Comparison of ENCODE assay signal across 8 mouse cellular contexts in the genomic region with DNA sequence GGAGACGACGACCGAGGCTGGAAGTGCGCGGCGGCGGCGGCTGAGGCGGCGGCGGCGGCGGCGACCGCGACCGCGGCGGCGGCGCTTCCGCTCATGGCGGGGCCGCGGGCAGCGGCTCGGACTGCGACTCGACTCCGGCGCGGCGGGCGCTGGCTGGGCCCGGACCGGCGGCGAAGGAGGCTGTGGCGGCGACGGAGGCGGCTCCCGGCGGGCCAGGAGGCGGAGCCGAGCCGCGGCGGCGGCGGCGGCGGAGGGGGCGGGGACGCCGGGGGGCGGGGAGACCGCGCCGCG. TPM values are rescaled to one million over a fixed set of nuclear protein-coding genes. Genes with fewer than 3 reads are reported as not detected.
DNase-seq lines count a peak whose midpoint lies in the region; ATAC-seq lines count a peak whose summit lies in the region.

A gene (minus strand): TSS at position 77 of the 291 bp plus-strand sequence.

- ATAC-seq in neural tube, embryonic 11.5 days (ENCODE audit: insufficient read depth, low FRiP score, low TSS enrichment) = no peak
- no peak for ATAC-seq in embryonic facial prominence, embryonic 14.5 days (ENCODE audit: low read depth)
- ATAC-seq in heart, embryonic 16.5 days (replicated peaks; ENCODE audit: extremely low read depth, insufficient read depth, low FRiP score) = no peak
- no peak for ATAC-seq in neural tube, embryonic 14.5 days (ENCODE audit: low read depth)

- H3K36me3 ChIP-seq in neural tube, embryonic 11.5 days (ENCODE audit: control insufficient read depth, insufficient read depth, low read length) = no peaks in the 10 kb centered on the region
- H3K36me3 ChIP-seq in embryonic facial prominence, embryonic 14.5 days (ENCODE audit: control insufficient read depth, insufficient read depth, low read length) = no peaks in the 10 kb centered on the region
- no peaks in the 10 kb centered on the region for H3K36me3 ChIP-seq in heart, embryonic 16.5 days (ENCODE audit: control insufficient read depth, insufficient read depth)
- no peaks in the 10 kb centered on the region for H3K36me3 ChIP-seq in neural tube, embryonic 14.5 days (ENCODE audit: control insufficient read depth, insufficient read depth, low read length)

- H3K9me3 ChIP-seq in neural tube, embryonic 11.5 days (ENCODE audit: control insufficient read depth, low read length) = no peaks in the 10 kb centered on the region
- H3K9me3 ChIP-seq in embryonic facial prominence, embryonic 14.5 days (ENCODE audit: control insufficient read depth, low read length) = no peaks in the 10 kb centered on the region
- no peaks in the 10 kb centered on the region for H3K9me3 ChIP-seq in heart, embryonic 16.5 days (replicated peaks; ENCODE audit: control insufficient read depth, low read length)
- no peaks in the 10 kb centered on the region for H3K9me3 ChIP-seq in neural tube, embryonic 14.5 days (ENCODE audit: control insufficient read depth, low read length)

- H3K4me2 ChIP-seq in neural tube, embryonic 11.5 days (ENCODE audit: low read depth) = peak within 1 kb of the TSS; percentile 78
- H3K4me2 ChIP-seq in embryonic facial prominence, embryonic 14.5 days (ENCODE audit: low read depth, low read length) = peak within 1 kb of the TSS; percentile 83
- H3K4me2 ChIP-seq in heart, embryonic 16.5 days (ENCODE audit: low read depth, low read length) = peak within 1 kb of the TSS; percentile 92
- H3K4me2 ChIP-seq in neural tube, embryonic 14.5 days (ENCODE audit: low read depth, low read length) = peak within 1 kb of the TSS; percentile 79

- no peaks in the 10 kb centered on the region for H3K27me3 ChIP-seq in neural tube, embryonic 11.5 days (ENCODE audit: control insufficient read depth, insufficient read depth, low read length)
- no peaks in the 10 kb centered on the region for H3K27me3 ChIP-seq in embryonic facial prominence, embryonic 14.5 days (replicated peaks; ENCODE audit: control insufficient read depth, insufficient read depth, low read length)
- no peaks in the 10 kb centered on the region for H3K27me3 ChIP-seq in heart, embryonic 16.5 days (ENCODE audit: control insufficient read depth, insufficient read depth, low read length)
- H3K27me3 ChIP-seq in neural tube, embryonic 14.5 days (ENCODE audit: control insufficient read depth, insufficient read depth, low read length) = no peaks in the 10 kb centered on the region

- DNase-seq in neural tube, embryonic 11.5 days (ENCODE audit: low spot score) = no peak
- DNase-seq in neural tube, embryonic 10.5 days (ENCODE audit: extremely low spot score, low spot score) = no peak
- no peak for DNase-seq in embryonic facial prominence, embryonic 14.5 days (ENCODE audit: low spot score)
- no peak for DNase-seq in left cerebral cortex, postnatal 4 days
- DNase-seq in cerebellum, postnatal 25 days = no peak
- DNase-seq in cerebellum, adult 9-11 months = no peak

- peaks cover 12% of the 10 kb centered on the region for H3K4me1 ChIP-seq in neural tube, embryonic 11.5 days (ENCODE audit: control insufficient read depth, insufficient read depth, low read length)
- peaks cover 11% of the 10 kb centered on the region for H3K4me1 ChIP-seq in embryonic facial prominence, embryonic 14.5 days (ENCODE audit: control insufficient read depth, insufficient read depth, low read length)
- peaks cover 12% of the 10 kb centered on the region for H3K4me1 ChIP-seq in heart, embryonic 16.5 days (ENCODE audit: control insufficient read depth, insufficient read depth, low read length)
- peaks cover 21% of the 10 kb centered on the region; the same call in 1 of the 2 replicates for H3K4me1 ChIP-seq in neural tube, embryonic 14.5 days (ENCODE audit: control insufficient read depth, insufficient read depth, low read length)

- H3K4me3 ChIP-seq in neural tube, embryonic 11.5 days (ENCODE audit: low read depth, low read length) = peak within 1 kb of the TSS; percentile 93
- H3K4me3 ChIP-seq in embryonic facial prominence, embryonic 14.5 days (ENCODE audit: low read depth, low read length) = peak within 1 kb of the TSS; percentile 82
- H3K4me3 ChIP-seq in heart, embryonic 16.5 days (ENCODE audit: low read length) = peak within 1 kb of the TSS; percentile 87
- H3K4me3 ChIP-seq in neural tube, embryonic 14.5 days (ENCODE audit: low read depth, low read length) = peak within 1 kb of the TSS; percentile 65

- H3K27ac ChIP-seq in neural tube, embryonic 11.5 days (ENCODE audit: low read depth, low read length) = peak within 1 kb of the TSS; percentile 95
- H3K27ac ChIP-seq in embryonic facial prominence, embryonic 14.5 days (replicated peaks; ENCODE audit: low read depth, low read length) = peak within 1 kb of the TSS; percentile 95
- H3K27ac ChIP-seq in heart, embryonic 16.5 days (ENCODE audit: low read length) = peak within 1 kb of the TSS; percentile 92
- H3K27ac ChIP-seq in neural tube, embryonic 14.5 days (ENCODE audit: low read depth, low read length) = peak within 1 kb of the TSS; percentile 87

- peak within 1 kb of the TSS; percentile 87 for H3K9ac ChIP-seq in neural tube, embryonic 11.5 days (ENCODE audit: low read length)
- peak within 1 kb of the TSS; percentile 87 for H3K9ac ChIP-seq in embryonic facial prominence, embryonic 14.5 days (ENCODE audit: low read depth, low read length)
- peak within 1 kb of the TSS; percentile 89 for H3K9ac ChIP-seq in heart, embryonic 16.5 days (ENCODE audit: low read length)
- H3K9ac ChIP-seq in neural tube, embryonic 14.5 days (replicated peaks; ENCODE audit: low read depth, low read length) = peak within 1 kb of the TSS; percentile 95

- WGBS in neural tube, embryonic 11.5 days = no CpG with 5 or more reads among the region's 61 CpGs
- no CpG with 5 or more reads among the region's 61 CpGs for WGBS in embryonic facial prominence, embryonic 14.5 days
- WGBS in heart, embryonic 16.5 days = 0% methylated on average over 16 of the region's 61 CpGs
- WGBS in neural tube, embryonic 14.5 days = 1% methylated on average over 16 of the region's 61 CpGs

- intact Hi-C loops in left cerebral cortex, postnatal 4 days (cut with DNase I) = no loop called here

RNA-seq across cellular contexts. Expression of the gene that starts here (rescaled TPM):
- 55.1 and 55.8 TPM in 2 replicates for polyA plus RNA-seq in neural tube, embryonic 11.5 days (2014; fragmentation: Nextera tagmentation; extraction: Ambion mirVana)
- polyA plus RNA-seq in embryonic facial prominence, embryonic 14.5 days (2014; fragmentation: Nextera tagmentation; extraction: Ambion mirVana) = 22.5 and 24.3 TPM in 2 replicates
- 14.8 and 15.5 TPM in 2 replicates for polyA plus RNA-seq in heart, embryonic 16.5 days (2015; fragmentation: Nextera tagmentation; extraction: Ambion mirVana)
- 100 to 1,000 TPM; 111 to 113 TPM for total RNA-seq in left cerebral cortex, postnatal 4 days (2021)
- 47.9 and 50.9 TPM in 2 replicates for polyA plus RNA-seq in neural tube, embryonic 14.5 days (2014; fragmentation: Nextera tagmentation; extraction: Ambion mirVana)
